Mouse (Mus musculus): ENCODE results near the gene Tlk1. TPM values are rescaled to one million over a fixed set of nuclear protein-coding genes. Genes with fewer than 3 reads are reported as not detected.

The Tlk1 gene
- polyA plus RNA-seq (2017; shearing (Covaris generic)): 10 to 100 TPM; 41.7 to 42.6 TPM

DNA sequence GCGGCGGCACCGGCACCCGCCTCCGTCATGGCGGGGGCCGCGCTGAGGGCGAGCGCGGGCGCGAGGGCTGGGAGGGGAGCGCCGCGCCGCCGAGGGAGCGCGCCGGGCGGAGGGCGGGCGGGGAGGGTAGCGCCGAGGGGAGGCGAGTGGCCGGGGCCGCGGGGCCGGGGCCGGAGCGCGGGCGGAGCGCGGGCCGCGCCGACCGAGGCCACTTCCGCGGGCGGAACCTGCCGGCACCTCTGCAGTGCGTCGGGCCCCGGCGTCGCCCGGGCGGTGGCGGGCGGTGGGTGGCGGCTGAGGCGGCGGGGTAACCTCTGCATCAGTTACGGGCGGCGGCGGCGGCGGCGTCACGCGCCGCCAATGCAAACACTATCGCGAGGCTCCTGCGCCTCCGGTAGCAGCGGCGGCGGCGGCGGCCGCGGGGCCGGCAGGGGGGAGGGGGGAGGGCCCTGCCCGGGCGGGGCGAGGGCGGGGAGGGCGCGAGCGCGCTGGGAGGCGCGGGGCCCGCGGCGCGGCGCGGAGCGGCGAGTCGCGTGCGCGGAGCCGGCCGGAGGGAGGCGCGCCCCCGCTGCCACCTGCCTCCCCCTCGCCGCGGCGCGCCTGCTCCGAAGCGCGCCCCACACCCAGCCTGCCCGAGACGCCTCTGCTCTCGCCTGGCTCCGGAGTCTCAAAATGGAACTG lies at the start of gene Tlk1:
Gene Tlk1 (minus strand): TSS at position 358 of the 681 bp plus-strand sequence.
- peak; percentile 84 for ATAC-seq

DNA sequence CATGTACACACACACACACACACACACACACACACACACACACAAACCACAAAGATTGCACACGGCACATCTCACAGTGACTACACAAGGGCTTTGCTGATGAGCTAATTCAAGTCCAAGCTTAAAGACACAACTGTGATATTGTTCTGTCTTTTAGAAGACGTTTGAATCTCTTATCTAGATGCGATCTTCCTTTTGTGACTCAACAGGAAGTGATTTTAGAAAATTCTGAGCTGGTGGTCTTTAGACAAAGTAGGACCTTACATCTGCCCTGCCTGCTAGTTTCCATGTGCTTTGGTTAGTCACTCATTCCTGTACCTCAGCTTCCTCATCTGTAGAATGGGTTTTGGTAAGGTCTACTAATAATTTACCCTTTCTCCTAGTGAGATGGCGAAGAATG lies 49.6 kb upstream of the Tlk1 start:
- ATAC-seq: peak; percentile 82

DNA sequence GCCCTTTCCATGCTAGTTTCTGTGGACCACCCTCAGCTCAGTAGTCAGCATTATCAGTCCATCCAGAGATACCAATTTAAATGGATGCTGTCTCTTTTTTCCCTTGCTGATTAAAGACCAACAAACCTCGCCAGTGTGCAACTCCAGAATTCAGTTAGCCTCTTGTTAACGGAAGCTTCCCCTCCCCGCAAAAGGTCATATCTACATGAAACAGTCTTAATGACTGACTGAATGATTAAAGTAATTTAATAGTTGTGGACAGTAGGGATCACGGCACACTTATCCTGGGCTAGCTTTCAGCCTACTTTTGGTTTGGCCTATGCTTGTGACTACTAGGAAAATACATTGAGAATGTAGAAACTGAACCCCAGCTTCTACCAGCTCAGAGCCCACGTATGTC lies 47.6 kb upstream of the Tlk1 start:
- ATAC-seq: no peak

DNA sequence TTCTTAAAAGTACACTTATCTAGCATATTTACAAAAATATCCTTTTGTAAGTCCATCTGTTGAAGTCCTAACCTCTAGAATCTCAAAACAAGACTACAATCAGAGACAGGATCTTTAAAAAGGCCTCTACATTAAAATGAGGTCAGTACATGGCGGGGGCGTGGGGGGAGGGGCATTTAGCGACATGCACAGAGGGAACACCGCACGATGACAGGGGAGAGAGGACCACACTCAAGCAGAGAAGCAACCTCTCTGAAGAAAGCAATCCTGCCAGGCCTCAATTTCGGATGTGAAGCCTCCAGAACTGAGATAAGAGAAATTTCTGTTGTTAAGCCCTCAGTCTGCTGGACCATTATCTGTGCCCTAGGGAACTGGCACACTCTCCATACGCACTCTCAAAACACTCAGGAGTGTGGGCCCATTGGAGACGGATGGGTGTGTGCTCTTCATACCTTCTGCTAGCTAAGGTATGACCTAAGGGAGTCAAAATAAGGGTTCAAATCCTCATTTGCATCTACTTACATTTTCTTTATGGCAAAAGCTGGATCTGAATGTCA lies 46.0 kb upstream of the Tlk1 start:
- ATAC-seq: no peak

DNA sequence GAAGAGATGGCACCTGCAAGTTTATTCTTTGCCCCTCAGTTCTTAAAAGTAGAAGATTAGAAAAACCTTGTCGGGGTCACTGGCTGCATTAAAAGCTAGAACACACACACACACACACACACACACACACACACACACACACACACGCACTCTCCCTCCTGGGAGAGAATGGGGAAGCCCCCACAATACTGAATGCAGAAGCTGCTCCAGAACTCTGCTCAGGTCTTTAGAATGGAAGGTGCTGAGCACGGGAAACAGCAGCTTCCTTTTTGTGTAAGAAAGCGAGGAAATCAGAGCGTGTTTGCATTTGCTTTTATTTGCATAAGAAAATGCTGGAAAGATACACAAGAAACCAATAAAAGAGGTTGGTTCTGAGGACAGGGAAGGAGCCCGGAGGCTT lies 45.3 kb upstream of the Tlk1 start:
- no peak for ATAC-seq

DNA sequence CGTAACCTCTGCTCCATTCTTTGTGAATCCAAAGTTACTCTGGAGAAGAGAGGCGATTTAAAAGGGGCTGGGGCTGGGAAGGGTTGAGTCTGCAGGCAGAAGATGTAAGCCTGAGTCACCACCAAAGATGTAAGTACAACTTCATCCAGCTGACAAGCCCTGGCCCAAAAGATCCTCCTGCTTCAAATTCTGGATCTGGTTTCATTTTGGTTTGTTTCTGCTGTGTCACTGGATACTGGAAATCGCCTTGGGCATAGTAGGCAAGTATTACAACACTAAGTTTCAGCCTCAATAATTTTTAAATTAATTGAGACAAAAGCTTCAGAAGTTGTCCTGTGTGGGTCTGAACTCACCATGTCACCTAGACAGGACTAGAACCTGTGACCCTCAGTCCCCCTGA lies 43.6 kb upstream of the Tlk1 start:
- no peak for ATAC-seq

DNA sequence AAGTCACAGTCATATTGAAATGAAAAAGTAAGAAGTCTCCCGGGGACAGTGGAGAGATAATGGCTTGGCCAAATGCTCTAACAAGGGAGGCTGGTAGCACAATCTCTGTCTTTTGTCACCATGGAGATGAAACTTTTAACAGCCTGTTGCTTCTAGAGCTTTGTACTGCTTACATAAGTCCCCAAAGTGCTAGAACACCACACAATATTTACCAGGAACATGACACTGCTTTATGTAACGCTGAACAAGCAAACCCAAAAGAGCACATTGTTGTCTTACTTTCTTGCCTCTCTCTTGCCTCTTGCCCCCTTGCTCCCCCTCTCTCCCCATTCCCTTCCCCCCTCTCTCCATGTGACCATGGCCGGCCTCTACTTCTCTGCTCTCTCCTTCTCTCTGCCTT lies 41.7 kb upstream of the Tlk1 start:
- ATAC-seq: no peak

DNA sequence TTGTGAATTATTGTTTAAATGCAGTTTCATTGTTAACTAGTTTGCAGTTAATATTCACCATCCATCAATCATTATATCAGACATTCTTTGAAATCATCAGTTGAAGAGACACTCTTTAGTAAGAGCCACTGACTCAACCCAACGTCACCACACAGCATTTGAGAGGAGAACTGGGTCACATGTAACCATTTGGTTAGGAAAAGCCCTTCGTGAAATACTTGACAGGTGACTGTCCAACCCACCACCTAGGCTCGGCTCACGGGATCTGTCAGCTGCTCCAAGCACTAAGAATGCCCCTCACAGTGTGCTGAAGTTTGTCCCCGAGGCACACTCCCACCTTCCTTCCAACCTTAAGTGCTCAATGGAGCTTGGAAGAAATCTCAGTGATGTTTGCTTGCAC lies 37.4 kb upstream of the Tlk1 start:
- ATAC-seq: no peak

DNA sequence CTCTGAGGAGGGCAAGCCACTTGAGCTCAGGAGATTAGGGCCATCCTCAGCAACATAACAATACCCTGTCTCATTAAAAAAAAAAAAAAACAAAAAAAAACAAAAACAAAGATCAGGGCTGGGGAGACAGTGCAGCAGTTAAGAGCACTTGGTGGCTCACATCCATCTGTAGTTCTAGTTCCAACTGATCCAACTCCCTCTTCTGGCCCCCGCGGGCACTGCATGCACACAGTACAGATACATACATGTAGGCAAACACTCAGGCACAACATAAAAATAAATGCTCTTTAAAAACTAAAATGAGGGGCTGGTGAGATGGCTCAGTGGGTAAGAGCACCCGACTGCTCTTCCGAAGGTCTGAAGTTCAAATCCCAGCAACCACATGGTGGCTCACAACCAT lies 34.2 kb upstream of the Tlk1 start:
- ATAC-seq: no peak

DNA sequence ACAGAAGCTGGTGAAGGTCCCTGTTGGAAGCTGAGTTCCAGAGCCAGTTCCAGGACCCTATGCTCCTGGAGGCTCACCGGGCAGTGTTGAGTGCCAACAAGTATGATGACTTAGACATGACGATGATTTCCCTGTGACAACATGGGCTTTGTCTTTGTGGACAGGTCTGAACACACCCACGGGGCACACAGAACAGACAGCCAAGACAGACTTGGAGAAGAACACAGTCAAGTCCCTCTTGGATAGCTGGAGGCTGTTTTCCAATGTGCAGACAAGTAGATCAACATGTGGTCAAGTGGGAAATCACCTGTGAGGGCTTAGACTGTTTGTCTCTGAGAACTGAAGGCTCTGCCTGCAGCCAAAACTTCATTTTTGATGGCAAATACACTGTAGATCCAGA lies 31.4 kb upstream of the Tlk1 start:
- no peak for ATAC-seq

DNA sequence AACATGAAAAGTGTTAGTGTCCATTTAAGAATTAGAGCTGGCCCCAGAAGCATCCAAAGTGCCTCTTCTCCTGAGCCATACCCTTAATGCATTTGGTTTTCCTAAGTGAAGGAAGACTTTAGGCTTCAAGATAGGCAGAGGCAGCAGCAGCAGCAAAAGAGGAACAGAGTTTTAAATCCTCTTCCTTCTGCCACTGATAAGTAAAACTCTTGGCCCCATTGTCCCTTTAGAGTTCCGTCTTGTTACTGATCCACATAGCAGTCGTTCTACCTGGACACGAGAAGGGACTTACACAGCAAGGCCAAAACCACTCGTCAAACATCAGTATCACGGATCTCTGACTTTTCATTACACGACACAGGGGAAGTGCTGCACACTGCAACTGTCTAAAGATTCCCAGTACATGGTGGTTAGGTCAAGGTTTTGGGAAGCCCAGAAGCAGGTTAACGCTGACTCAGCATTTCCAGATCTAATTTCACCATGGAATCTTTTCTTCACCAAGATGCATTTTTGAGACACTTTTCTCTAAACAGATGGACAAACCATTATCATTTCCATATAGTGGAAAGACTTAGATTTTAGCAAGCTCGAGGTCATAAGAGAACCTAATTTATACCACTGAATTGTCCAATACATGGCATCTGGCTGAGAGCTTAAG lies 28.8 kb upstream of the Tlk1 start:
- ATAC-seq: no peak

DNA sequence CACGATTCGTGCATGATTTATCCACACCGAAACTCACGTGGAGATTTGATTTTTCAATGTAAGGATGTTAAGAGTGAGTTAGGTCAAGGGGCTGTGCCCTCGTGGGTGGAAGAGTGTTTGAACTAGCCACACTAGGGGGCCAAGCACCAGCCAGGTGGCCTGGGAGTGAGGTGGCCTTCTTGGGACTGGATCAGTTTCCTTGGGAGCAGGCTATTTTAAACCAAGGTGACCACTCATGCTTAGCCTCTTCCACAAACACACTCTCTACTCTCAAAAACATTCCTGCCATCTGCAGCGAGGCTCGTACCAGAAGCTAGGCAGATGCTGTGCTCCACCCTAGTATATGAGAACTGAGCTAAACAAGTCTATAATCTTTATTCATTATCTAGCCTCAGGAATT lies 27.8 kb upstream of the Tlk1 start:
- ATAC-seq: no peak

DNA sequence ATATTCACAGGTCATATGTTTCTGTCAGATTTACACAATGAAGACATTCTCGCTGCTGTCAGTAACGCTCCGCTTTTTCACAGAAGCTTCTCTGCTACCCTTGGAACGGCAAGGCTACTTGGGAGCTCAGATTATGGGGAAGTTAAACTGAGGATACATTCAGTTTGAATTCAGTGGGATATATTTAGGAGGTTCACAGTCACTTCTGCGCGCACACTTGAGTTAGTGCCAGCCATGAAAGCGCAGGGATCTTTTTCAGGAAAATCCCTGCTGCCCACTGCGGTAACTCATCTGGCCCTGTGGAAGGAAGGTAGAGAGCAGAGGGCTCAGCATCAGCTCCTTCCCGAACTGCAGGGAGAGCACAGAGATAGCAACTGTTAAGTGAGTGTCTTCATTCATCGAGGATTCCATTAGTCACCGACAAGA lies 27.3 kb upstream of the Tlk1 start:
- ATAC-seq: no peak

DNA sequence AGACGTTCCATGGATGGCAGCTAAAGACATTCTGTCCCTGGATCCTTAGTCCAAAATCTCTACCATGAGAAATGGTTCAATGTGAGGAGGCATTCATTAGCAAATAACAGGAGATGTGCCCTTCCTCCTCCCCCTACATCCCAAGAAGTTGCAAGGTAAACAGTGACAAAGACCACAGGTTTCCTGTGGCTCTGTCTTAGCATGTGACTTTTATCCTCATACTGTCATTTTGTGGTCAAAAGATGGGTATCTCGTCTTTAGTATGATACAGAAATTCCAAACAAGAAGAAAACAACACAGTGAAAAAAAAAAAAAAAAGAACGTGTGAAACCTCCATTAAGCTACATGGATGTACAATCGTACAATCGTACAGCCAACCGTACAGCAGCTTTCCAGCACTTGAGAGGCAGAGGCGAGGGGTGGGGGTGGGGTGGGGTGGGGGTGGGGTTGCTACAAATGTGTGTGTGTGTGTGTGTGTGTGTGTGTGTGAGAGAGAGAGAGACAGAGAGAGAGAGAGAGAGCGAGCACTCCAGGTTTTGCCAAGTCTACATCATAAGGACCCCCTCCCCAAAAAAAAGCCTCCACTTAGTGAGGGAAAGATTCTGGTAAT lies 26.8 kb upstream of the Tlk1 start:
- no peak for ATAC-seq

DNA sequence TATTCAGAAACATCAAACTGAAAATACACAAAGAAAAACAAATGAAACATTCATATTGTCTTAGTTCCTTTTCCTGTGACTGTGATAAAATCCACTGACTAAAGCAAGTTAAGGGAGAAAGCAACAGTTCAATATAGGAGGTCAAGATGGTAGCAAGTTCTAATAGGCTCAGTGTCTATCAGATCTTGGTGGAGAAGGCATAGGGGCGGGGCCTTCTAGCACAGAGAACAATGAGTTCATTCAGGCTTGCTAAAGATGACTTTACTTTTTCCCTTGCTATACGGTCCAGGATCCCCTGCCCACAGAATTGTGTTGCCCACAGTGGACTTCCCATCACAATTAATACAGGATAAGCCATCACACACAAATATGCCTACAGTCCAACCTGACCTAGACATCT lies 20.3 kb upstream of the Tlk1 start:
- ATAC-seq: no peak

DNA sequence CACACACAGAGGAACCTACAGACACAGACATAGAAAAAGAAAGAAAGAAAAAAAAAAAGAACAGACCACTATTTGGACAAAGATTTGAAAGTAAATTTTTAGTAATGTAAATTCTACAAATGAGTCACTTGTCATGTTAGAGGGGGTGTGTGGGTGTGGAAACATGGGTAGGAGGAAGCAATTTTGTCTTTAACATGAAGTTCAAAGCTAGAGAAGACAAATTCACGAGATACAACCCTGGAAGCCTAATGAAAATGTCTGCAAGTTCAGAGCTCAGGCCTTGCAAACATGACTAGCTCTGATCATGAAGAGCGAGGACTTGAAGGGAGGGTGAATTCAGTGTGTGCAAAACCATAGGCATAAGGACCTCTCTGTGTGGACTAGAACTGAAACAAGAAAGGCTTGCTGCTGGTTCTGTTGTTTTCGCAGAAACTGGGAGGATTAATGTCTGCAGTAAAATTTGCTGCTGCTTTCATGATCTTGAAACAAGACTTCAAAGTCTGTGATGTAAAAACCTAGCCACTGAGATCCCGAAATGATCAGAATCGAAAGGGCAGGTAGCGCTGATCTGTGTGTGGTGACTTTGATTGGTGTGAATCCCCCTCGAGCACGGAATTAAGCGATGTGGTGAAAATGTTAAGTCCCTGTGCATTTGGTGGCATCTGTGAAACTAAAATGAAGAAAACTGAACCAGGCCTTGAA lies 19.3 kb upstream of the Tlk1 start:
- peak; percentile 72 for ATAC-seq

DNA sequence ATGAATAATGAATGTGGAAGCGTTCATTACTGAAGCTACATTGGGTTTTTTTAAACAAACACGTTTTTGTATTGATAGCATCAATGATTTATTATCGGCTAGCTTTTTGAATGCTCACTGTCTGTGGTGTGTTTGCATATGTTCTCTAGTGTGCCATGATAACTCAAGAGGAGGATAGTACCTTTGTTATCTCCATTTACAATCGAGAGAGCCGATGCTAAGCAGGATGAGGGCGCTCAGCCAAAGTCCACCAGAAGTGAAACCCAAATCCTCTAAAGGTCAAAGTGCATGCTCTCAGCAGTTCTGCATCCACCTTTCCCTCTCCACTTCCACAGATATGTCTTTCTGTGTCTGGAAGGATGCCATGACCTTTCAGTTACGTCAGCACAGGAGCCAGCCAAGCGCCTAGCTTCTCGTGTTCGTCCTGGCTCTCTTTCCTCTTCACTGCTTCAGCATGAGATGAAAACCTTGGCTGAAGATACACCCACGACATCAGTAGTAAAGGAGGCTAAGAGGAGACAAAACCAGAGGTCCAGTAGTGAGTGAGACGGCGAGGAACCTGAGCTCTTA lies 16.6 kb upstream of the Tlk1 start:
- no peak for ATAC-seq

DNA sequence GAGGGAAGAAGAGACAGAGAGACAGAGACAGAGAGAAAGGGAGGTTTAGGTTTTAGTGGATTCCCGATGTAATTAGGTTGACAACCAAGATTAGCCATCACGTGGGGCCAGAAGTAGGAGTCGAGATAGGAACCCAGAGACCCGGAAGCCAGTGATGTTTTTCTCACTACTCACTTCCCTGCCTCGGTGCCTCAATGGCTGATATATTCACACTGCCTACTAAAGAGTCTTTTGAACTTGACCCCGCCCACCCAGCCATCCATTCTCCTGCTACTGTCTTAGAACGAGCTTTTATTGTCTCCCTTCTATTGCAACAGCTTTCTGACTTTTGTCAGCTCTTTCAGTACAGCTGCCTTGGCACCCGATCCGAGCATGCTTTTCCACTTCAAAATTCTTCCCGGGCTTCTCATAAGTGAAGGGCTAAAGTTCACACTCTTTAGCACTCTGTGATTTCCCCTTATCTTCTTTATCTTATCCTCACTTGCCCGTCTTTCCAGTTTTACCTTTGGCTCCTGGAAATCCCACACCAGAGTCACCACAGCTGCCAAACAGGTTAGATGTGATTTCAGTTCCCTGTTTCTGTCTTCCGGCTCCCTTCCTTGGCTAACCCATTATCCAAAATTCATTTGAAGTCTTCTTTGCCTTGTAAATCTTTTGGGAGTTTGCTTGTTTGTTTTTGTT lies 13.1 kb upstream of the Tlk1 start:
- peak; percentile 60 for ATAC-seq

DNA sequence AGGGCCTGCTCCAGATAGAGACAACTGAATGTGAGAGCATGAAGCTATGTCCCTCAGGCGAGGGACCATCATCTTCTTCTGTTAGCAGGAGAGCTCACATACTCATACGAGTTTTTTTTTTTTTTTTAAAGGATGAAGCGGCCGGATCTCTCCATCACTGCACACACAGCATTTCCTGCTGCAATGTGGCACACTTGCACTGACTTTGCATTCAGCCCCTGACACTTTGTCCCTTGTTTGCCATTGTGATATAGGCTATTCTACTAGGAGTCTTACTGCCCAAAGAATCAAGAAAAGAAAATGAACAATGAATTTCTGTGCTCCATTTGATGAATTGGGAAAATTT lies 10.8 kb upstream of the Tlk1 start:
- peak; percentile 44 for ATAC-seq

DNA sequence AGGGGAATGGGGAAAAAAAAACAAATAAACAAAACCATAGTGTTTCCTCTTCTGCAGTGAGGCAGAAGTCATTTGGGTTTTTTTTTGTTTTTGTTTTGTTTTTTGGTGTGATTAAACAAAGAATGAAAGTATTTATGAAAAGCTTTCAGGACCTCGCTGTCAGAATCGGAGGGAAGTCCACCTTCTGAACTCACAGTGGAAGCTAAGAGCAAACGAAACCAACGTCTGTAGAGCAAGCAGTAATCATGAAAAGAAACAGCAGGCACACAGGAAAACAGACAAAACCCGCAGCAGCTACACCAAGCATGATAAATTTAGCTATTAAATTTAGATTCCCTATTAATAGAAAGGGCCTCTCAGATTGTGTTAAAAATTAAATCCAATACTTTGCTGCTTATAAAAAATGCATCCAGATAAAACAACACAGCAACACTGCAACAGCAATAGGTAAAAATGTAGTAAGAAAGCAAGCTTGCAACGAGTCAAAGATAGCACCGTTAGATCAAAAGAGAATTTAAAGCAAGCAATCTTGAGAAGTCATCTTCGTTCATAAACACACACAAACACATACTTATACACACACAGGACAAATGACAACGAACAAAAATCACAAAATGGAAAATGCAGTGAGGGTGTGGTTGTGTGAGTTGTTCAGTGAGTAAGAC lies 10.2 kb upstream of the Tlk1 start:
- peak; percentile 63 for ATAC-seq

DNA sequence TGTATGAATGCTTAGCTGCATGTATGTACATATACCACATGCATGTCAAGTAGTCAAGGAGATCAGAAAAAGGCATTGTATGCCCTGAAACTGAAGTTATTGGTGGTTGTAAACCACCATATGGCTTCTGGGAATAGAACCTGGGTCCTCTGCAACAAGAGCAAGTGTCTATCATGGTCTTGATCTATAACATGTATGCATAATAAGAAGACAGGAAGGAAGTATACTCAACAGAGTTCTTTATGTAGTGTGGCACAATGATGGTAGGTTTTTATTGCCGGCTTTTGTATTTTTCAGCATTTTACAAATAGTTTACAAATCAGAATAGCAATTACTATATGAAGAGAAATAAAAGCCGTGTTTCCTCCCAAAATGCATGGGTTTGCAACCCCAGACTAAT lies 9.7 kb upstream of the Tlk1 start:
- ATAC-seq: peak; percentile 58

DNA sequence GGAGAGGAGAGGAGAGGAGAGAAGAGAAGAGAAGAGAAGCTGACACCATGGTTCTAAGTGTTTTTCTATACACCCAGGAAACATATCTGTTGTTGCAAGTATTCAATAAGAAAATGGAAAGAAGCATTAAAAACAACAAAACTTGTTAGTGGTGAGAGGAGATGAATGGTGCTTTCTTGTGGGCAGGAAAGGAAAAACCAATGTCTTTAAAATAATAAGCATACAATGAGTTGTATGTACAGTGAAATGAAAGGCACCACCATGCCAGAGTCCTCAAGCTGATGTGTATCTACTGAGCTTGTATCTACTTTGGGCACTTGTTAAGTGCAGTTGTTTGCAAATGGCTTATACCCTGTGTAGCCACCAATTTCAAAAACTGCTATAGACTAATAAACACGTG lies 7.7 kb upstream of the Tlk1 start:
- ATAC-seq: no peak

Measured in CD4-positive, CD25-positive, alpha-beta regulatory T cell, adult 4 months (primary cell).